Mouse (Mus musculus) layer of hippocampus, adult 6 months (tissue): ENCODE results near the gene Selenom. TPM values are rescaled to one million over a fixed set of nuclear protein-coding genes. Genes with fewer than 3 reads are reported as not detected.

ENCODE experiments used
- long read RNA-seq, 2 experiments: library from polyadenylated mRNA; unstranded; transcript quantifications; one replicate each; pipeline ENCODE4 v2.0.0; 2019 to 2020
- polyA plus RNA-seq: library from polyadenylated mRNA; unstranded; fragments of <200 nt; fragmentation: Nextera tagmentation; gene quantifications from 2 replicates; pipeline ENCODE4 v1.2.3, GENCODE M21; 2021

Gene Selenom
- polyA plus RNA-seq = 482 and 525 TPM in 2 replicates
- long read RNA-seq, experiment 1, transcript Selenom-201 (5 exons, 707 nt) = major isoform, 280 of 299 reads
- long read RNA-seq, experiment 1, partial matches to known transcripts = 11 of 299 reads
- long read RNA-seq, experiment 1, other reads (novel, unspliced or antisense) = 7 of 299 reads
- long read RNA-seq, experiment 2, transcript Selenom-201 (5 exons, 707 nt) = major isoform, 50 of 50 reads
- long read RNA-seq, experiment 2, partial matches to known transcripts = 0 of 50 reads
- long read RNA-seq, experiment 2, other reads (novel, unspliced or antisense) = 0 of 50 reads

GRCm38 (mm10) chr11:3514529-3515054 is at the start of gene Selenom:
Gene Selenom, plus strand, starts transcription at chr11:3514684.

GRCm38 (mm10) chr11:3487952-3488570 is 26.4 kb upstream of the Selenom start, which contains the start of gene Pla2g3:
Gene Pla2g3, plus strand, starts transcription at chr11:3488284.

GRCm38 (mm10) chr11:3540451-3541085 is 26.1 kb downstream of the Selenom start, which contains the start of gene Smtn:
Gene Smtn, minus strand, starts transcription at chr11:3540612.

Other genes with a start within 250 kb of the Selenom start
- gene Drg1, start 248.3 kb upstream of the Selenom start, polyA plus RNA-seq = 134 and 136 TPM in 2 replicates
- gene Patz1, start 225.8 kb upstream of the Selenom start, polyA plus RNA-seq = 13.2 and 15.2 TPM in 2 replicates
- gene Pik3ip1, start 184.3 kb upstream of the Selenom start, polyA plus RNA-seq = 37.4 and 41.6 TPM in 2 replicates
- 27.1 and 30.4 TPM in 2 replicates for gene Limk2, start 105.5 kb upstream of the Selenom start, polyA plus RNA-seq
- 19.6 and 20.2 TPM in 2 replicates for gene Rnf185, start 62.3 kb upstream of the Selenom start, polyA plus RNA-seq
- gene Pla2g3, start 26.4 kb upstream of the Selenom start, polyA plus RNA-seq = 0.41 and 0.70 TPM in 2 replicates
- gene Inpp5j, start 9.9 kb upstream of the Selenom start, polyA plus RNA-seq = 18.2 and 24.3 TPM in 2 replicates
- gene Smtn, start 25.9 kb downstream of the Selenom start, polyA plus RNA-seq = 1.6 and 1.8 TPM in 2 replicates
- gene Morc2a, start 134.5 kb downstream of the Selenom start, polyA plus RNA-seq = 3.8 and 4.0 TPM in 2 replicates